Mouse (Mus musculus) thymus, postnatal 36 days (tissue): ENCODE data around the gene Car5a.

Source experiments
- DNase-seq, 2 experiments: peaks; one replicate each; pipeline ENCODE4 v3.0.0; 2022; ENCODE audit warnings: mixed read lengths in 2 of 2

The Car5a gene

DNA sequence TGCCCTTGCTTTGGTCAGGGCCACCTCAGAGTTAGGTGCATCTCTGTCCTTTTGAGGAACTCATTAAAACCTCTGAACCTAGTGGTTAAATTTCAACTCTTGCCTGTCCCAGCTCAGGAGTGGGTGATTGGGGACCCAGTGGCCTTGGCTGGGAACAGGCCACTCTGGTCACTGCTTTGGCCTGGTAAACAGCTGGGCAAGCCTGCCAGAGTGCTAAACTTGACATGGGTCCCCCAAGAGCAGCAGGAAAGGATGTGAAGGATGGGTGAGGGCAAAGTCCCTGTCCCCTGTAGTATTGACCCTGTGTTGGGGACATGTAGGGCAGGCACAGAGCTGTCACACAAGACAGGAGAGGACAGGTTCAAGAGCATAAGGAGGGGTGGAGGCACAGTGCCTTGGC lies at the start of gene Car5a:
Car5a (minus strand) TSS at position 74 of the 400 bp plus-strand sequence.
- DNase-seq: no peak

DNA sequence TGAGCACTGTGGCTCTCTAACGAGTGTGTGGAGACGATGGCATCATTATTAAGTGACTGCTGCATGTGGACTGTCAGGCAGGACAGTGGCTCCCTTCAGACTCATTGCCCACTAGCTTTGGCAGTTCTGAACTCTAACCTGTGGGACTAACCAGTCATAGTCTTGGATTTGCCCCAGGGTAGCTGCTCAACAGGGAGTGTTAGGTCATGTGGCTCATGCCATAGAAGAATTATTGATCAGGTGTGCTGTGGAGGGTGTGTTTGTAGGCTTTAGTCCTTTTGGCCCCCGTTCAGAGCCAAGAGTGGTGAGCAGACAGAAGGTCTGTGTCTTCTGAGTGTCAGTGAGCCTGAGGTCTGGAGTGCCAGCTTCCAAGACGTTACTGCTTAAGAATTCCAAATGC lies 48.2 kb upstream of the Car5a start:
- no peak for DNase-seq

GRCm38 (mm10) chr8:121991611-121992010 lies 46.9 kb upstream of the Car5a start:
- no peak for DNase-seq

DNA sequence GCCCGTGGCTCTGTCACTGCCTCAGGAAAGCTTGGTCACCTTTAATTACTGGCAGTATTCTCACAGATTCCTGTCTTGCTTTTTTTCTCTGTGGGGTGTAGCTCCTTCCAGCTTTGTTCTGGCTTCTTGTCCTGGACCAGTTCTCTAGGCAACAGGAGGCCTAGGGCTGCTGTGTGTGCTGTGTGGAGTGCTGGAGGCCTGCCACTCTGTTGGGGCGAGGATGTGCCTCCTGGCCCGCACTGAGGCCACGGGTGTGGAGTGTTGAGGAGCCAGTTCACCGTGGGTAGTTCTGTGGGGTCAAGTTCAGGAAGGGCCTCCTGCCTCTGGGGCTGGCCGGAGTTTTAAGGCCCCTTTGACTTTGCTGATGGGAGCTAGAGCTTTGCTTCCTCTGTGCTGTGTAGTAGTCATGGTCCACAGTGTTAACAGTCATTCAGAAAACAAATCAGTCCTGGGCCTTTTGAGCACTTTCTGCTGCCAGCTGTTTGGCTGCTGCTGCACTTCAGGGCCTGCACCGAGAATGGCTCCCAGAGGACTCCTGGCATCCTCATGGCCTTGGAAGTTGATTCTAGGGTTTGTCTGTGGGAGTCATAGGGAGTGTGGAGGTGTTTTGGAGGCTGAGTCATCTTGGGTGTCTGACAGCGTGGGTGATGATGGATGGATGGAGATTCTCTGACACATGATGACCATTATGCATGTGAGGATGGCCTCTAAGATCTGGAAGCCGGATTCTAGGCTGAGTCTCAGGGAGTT lies 46.0 kb upstream of the Car5a start:
- no peak for DNase-seq

GRCm38 (mm10) chr8:121987892-121988291 lies 43.2 kb upstream of the Car5a start:
- no peak for DNase-seq

- DNase-seq: no peak
Observed at GRCm38 (mm10) chr8:121985673-121986072, 41.0 kb upstream of the Car5a start.

DNA sequence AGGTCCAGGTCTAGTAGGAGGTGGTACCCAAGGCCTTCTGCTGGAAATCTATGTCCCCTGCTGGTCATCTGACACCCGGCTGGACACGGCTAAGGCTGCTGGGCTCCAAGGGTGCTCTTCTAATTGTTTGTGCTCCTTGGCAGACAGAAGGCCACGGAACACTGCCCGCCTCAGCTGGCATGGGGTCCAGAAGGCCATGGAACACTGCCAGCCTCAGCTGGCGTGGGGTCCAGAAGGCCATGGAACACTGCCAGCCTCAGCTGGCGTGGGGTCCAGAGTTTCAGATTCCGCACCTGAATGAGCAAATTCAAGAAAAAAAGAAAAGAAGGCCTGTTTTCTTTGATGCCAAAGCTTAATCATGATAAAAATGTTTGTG lies 36.8 kb upstream of the Car5a start:
- no peak for DNase-seq

- DNase-seq: no peak
Observed at GRCm38 (mm10) chr8:121980792-121981519, 36.3 kb upstream of the Car5a start.

DNA sequence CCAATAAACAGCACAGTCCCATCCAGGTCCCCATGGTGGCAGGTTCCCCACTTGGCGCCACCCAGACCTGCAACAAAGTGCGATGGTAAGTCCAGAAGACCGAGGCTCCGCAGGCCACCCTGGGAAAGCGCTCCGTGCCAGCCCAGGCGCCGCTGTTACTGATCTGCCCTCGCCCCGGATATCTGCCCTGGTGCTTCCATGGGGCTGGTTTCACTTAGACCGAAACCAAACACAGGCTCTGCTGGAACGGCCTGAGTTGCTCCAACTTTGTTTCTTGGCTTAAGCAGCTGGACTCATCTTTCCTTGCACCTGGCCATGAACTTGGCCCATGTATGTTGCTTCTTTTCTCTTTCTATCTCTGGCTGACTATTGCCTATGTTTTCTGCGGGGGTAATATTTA lies 34.0 kb upstream of the Car5a start:
- DNase-seq: no peak

- DNase-seq: no peak
Observed at GRCm38 (mm10) chr8:121977819-121978590, 33.3 kb upstream of the Car5a start.

DNA sequence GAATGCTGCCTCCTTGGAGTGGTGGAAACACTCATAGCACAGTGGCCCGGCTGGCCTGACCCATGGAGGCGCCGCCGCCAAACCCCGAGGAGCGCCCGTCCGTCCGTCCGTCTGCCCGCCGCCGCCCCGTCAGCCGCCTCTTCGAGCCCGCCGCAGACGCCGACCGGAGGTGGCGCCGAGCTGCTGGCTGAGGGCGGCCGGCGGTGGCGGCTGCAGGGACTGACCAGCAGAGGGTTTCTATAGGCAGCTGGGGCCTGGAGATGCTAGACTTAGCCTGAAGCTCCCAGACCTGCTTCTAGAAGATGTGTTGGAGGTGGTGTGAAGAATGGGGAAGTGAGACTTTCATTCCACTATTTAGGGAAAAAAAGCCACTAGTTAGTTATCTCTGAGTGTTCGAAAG lies 29.2 kb upstream of the Car5a start:
- no peak for DNase-seq

- no peak for DNase-seq
Observed at GRCm38 (mm10) chr8:121971488-121972058, 26.9 kb upstream of the Car5a start.

GRCm38 (mm10) chr8:121970225-121970624 lies 25.5 kb upstream of the Car5a start:
- no peak for DNase-seq

DNA sequence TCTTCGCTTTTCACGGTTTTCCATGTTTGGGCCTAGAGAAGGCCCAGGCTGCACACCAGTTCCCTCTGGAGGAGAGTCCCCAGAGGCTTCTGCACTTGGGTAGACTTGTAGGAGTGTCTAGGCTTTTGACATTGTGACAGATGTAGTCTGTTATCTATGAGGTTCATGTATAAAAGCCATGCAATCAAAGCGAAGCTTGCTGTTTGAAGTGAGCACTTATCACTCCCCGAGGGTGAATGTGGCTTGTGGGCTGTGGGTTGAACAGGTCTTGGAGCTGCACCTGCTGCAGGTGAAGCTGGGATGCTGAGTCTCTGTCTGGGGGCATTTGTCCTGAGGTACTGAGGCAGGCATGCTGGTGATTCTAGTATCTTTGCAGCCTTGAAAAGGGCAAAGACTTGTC lies 23.8 kb upstream of the Car5a start:
- DNase-seq: peak in 1 of 2 experiments; percentile 32

GRCm38 (mm10) chr8:121967977-121968376 lies 23.3 kb upstream of the Car5a start:
- DNase-seq: no peak

DNA sequence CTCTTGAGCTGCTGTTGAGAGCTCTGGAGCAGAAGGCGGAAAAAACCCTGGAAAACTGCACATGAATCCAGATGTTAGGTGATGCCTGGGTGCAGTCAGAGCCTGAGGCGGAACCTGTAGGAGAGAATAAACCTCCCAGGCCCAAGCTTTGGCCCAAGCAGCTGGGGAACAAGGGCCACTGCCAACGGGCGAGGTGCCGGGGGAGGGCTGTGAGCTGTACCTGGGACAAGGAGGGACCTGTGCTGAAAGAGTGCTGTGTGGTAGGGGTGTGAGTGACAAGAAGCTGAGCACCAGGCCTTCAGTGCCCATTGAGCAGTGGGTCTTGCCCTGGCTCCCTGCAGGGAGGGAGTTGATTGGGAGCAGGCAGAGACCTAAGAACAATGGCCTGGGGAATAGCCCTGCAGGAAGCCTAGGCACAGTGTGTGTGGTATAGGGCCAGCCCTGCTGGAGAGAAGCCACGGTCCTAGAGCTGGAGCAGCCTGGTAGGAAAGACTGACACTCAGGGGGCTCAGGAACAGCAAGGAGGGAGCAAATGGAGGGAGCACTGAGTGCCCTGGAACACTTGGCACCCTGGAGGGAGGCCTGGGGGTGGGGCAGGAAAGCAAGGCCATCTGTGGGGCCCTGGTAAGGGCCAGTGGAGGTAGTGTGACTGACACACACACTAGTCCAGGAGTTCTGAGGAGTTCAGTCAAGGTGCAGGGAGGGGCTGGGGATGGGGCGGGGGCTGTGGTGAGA lies 22.2 kb upstream of the Car5a start:
- no peak for DNase-seq

DNA sequence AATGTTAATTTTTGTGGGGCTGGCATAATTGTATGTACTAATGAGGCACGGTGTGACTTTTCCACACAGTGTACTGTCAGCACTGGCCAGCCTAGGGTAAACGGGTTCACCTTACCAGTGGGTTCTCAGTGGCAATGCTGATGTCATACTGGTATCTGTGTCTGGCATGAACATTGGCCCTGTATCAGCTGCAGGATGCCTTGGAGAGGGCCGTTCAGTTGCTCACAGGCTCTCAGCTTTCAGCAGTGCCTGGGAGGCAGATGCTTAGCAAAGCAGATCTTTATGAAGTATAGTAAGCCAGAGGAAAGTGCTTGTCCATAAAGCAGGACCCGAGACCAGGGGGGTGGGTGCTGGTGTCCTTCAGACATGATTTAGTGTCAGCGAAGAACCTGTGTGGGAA lies 21.4 kb upstream of the Car5a start:
- DNase-seq: no peak

- DNase-seq: no peak
Observed at GRCm38 (mm10) chr8:121964716-121965512, 20.2 kb upstream of the Car5a start.

DNA sequence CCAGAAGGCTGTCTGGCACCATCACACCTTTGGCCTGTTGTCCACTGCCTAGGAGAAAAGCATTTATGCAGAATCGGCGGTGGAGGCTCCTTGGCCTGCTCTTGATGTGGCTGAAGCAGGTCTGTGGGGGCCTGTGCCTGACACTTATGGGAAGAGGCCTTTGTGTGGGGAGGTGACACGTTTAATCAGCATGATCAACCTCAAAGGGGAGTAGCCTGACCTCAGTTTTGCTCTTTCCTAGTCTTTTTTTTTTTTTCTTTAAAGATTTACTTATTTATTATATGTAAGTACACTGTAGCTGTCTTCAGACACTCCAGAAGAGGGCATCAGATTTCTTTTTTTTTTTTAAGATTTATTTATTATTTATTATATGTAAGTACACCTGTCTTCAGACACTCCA lies 18.2 kb upstream of the Car5a start:
- no peak for DNase-seq

GRCm38 (mm10) chr8:121958395-121958794 lies 13.7 kb upstream of the Car5a start:
- no peak for DNase-seq

DNA sequence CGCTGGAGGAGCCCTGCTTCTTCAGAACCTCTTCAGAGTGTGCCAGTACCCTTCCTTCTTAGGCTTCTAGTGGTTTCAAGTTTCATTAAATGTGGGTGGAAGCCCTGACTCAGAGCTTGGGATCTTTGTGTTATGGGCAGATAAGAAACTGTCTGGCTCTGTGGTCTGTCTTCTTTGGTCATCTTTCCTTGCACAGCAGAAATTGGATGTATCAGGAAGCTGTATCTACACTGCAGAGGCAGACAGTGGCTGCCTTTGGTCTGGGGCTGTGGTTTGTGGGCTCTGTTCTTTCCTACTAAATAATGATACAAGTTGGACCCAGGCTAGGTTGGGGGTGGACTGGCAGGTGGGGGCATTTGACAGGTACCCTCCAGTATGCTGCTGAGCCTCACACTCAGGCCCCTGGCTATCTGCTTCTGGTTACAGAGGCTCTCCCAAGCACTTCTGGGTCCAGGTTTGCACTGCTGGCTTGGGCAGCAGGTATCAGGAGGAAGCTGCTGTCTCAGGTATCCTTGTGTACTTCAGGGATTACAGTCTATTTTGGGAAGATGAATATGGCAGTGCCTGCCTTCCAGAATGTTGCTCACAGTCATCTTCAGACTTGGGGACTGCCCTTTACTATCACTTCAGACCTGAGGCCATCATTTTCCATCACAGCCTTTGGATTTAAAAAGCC lies 11.3 kb upstream of the Car5a start:
- no peak for DNase-seq
